Mouse (Mus musculus) CD8-positive naive resting alpha-beta T cell, adult 2 months (primary cell): ENCODE data around the gene Pibf1.

ENCODE experiments used
- DNase-seq, 2 experiments: peaks; one replicate each; pipeline ENCODE4 v3.0.0; 2022; ENCODE audit warnings: low read depth in 2 of 2, low spot score in 2 of 2

Gene Pibf1

GRCm38 (mm10) chr14:99263816-99264215 lies 164.6 kb downstream of the Pibf1 start:
- DNase-seq = no peak

- DNase-seq = no peak
These were observed 166.6 kb downstream of the Pibf1 start for GRCm38 (mm10) chr14:99265791-99266190.

- no peak for DNase-seq
These were observed 167.5 kb downstream of the Pibf1 start for GRCm38 (mm10) chr14:99266749-99267148.

GRCm38 (mm10) chr14:99274056-99274455 lies 174.8 kb downstream of the Pibf1 start:
- no peak for DNase-seq

GRCm38 (mm10) chr14:99275827-99276226 lies 176.6 kb downstream of the Pibf1 start:
- no peak for DNase-seq

- DNase-seq = no peak
These were observed 179.1 kb downstream of the Pibf1 start for GRCm38 (mm10) chr14:99278312-99278711.

- no peak for DNase-seq
These were observed 179.7 kb downstream of the Pibf1 start for GRCm38 (mm10) chr14:99278763-99279486.

- DNase-seq = no peak
These were observed 181.2 kb downstream of the Pibf1 start for GRCm38 (mm10) chr14:99280399-99280798.

GRCm38 (mm10) chr14:99280825-99281433 lies 181.7 kb downstream of the Pibf1 start:
- no peak for DNase-seq

- DNase-seq = no peak
These were observed 186.3 kb downstream of the Pibf1 start for GRCm38 (mm10) chr14:99285486-99285885.

GRCm38 (mm10) chr14:99292176-99292575 lies 193.0 kb downstream of the Pibf1 start:
- DNase-seq = no peak

- no peak for DNase-seq
These were observed 195.2 kb downstream of the Pibf1 start for GRCm38 (mm10) chr14:99294424-99294823.

- no peak for DNase-seq
These were observed 196.6 kb downstream of the Pibf1 start for GRCm38 (mm10) chr14:99295606-99296341.

- DNase-seq = peak; percentile 32 to 34
These were observed 199.3 kb downstream of the Pibf1 start, which contains the start of gene Klf5 for GRCm38 (mm10) chr14:99298385-99299021. Gene Klf5 (plus strand): TSS chr14:99298691.

GRCm38 (mm10) chr14:99299022-99299481 lies 199.8 kb downstream of the Pibf1 start:
- DNase-seq = peak in 1 of 2 experiments; percentile 2

GRCm38 (mm10) chr14:99299701-99300191 lies 200.5 kb downstream of the Pibf1 start:
- DNase-seq = no peak

- no peak for DNase-seq
These were observed 202.2 kb downstream of the Pibf1 start for GRCm38 (mm10) chr14:99301472-99301871.
